Mouse (Mus musculus): ENCODE measurements around the gene Plekhg1. TPM values are rescaled to one million over a fixed set of nuclear protein-coding genes. Genes with fewer than 3 reads are reported as not detected.

Plekhg1 gene
- total RNA-seq, 4 experiments from 2014 or later, result 4.0 to 8.7 (median 6.7) TPM

Other genes with a start within 250 kb of the Plekhg1 start
- under 1 TPM in 3 of 4 experiments, not detected in 1; 0.28 to 0.42 (median 0.35) TPM for gene Iyd, start 200.1 kb upstream of the Plekhg1 start, total RNA-seq (2022)
- gene Mthfd1l, start 232.8 kb downstream of the Plekhg1 start, total RNA-seq (2022), result 1 to 10 TPM; 4.9 to 9.2 (median 8.0) TPM